Comparison of ENCODE assay signal across 24 mouse cellular contexts in genomic region chr11:100775921-100776320, GRCm38 (mm10). TPM values are rescaled to one million over a fixed set of nuclear protein-coding genes. Genes with fewer than 3 reads are reported as not detected.
DNase-seq lines count a peak whose midpoint lies in the region; ATAC-seq and TF ChIP-seq lines count a peak whose summit lies in the region.
"Had no signal": no experiment of that assay in that cellular context is flagged by ENCODE, and none has a peak within 500 bp of the region (broad histone marks: within the 10 kb centered on the region; RNA-seq: fewer than 3 reads in every experiment).

No protein-coding gene starts in this region.

- H3K27me3 ChIP-seq in liver, postnatal 0 days (ENCODE audit: insufficient read depth, low read length): no peaks in the 10 kb centered on the region
- no peaks in the 10 kb centered on the region for H3K27me3 ChIP-seq in heart, embryonic 10.5 days (ENCODE audit: insufficient read depth, poor library complexity, severe bottlenecking)
- H3K27me3 ChIP-seq in forebrain, embryonic 11.5 days (ENCODE audit: control insufficient read depth, insufficient read depth, low read length): no peaks in the 10 kb centered on the region
- H3K27me3 ChIP-seq: embryonic facial prominence, embryonic 12.5 days; forebrain, embryonic 12.5 days; heart, embryonic 15.5 days; hindbrain, embryonic 15.5 days had no signal

- peak overlapping the region; percentile 44 for H3K27ac ChIP-seq in liver, postnatal 0 days (ENCODE audit: low read depth)
- H3K27ac ChIP-seq in heart, embryonic 10.5 days: no peak overlapping the region
- no peak overlapping the region for H3K27ac ChIP-seq in forebrain, embryonic 11.5 days (ENCODE audit: low read depth, low read length)
- H3K27ac ChIP-seq: embryonic facial prominence, embryonic 12.5 days; forebrain, embryonic 12.5 days; heart, embryonic 15.5 days; hindbrain, embryonic 10.5 days; hindbrain, embryonic 15.5 days had no signal

- no peak overlapping the region for H3K4me3 ChIP-seq in liver, postnatal 0 days (ENCODE audit: low read depth, low read length)
- no peak overlapping the region for H3K4me3 ChIP-seq in heart, embryonic 10.5 days
- H3K4me3 ChIP-seq in forebrain, embryonic 11.5 days (ENCODE audit: low read depth, low read length): no peak overlapping the region
- H3K4me3 ChIP-seq: embryonic facial prominence, embryonic 12.5 days; forebrain, embryonic 12.5 days; heart, embryonic 15.5 days; hindbrain, embryonic 10.5 days; hindbrain, embryonic 15.5 days had no signal

- 75% methylated on average over 10 of the region's 10 CpGs for WGBS in liver, postnatal 0 days (ENCODE audit: insufficient replicate concordance)
- WGBS in heart, embryonic 10.5 days: 81% methylated on average over 10 of the region's 10 CpGs
- 85% methylated on average over 10 of the region's 10 CpGs for WGBS in forebrain, embryonic 11.5 days

- H3K4me2 ChIP-seq in liver, postnatal 0 days (ENCODE audit: low read depth, low read length): no peak overlapping the region
- no peak overlapping the region for H3K4me2 ChIP-seq in forebrain, embryonic 11.5 days (ENCODE audit: low read depth, low read length, severe bottlenecking)
- H3K4me2 ChIP-seq: embryonic facial prominence, embryonic 12.5 days; forebrain, embryonic 12.5 days; heart, embryonic 11.5 days; heart, embryonic 15.5 days; hindbrain, embryonic 15.5 days had no signal

- TF ChIP-seq CTCF in liver, postnatal 0 days (IDR thresholded peaks at IDR 0.05; ENCODE audit: low read depth): no peak

- 0 out of 2 replicates have a peak, but pooled peaks have one; percentile 19 for ATAC-seq in liver, postnatal 0 days
- ATAC-seq in neutrophil, adult 5-6 weeks (ENCODE audit: extremely low read depth, insufficient number of reproducible peaks, low FRiP score, poor library complexity, severe bottlenecking): peak; percentile 64; the same call in 1 of the 2 replicates
- ATAC-seq in forebrain, embryonic 11.5 days (replicated peaks; ENCODE audit: low FRiP score): no peak
- ATAC-seq: forebrain, embryonic 16.5 days had no signal

- TF ChIP-seq EP300 in liver, postnatal 0 days (IDR thresholded peaks at IDR 0.05; ENCODE audit: low read depth): no peak

- H3K9ac ChIP-seq in liver, postnatal 0 days (replicated peaks): no peak overlapping the region
- no peak overlapping the region for H3K9ac ChIP-seq in forebrain, embryonic 11.5 days (ENCODE audit: low read length)
- H3K9ac ChIP-seq: embryonic facial prominence, embryonic 12.5 days; forebrain, embryonic 12.5 days; heart, embryonic 15.5 days; hindbrain, embryonic 15.5 days had no signal

- no peaks in the 10 kb centered on the region for H3K9me3 ChIP-seq in liver, postnatal 0 days (ENCODE audit: low read length)
- no peaks in the 10 kb centered on the region for H3K9me3 ChIP-seq in heart, embryonic 10.5 days
- no peaks in the 10 kb centered on the region for H3K9me3 ChIP-seq in forebrain, embryonic 11.5 days (ENCODE audit: control insufficient read depth, low read length)
- H3K9me3 ChIP-seq: embryonic facial prominence, embryonic 12.5 days; forebrain, embryonic 12.5 days; heart, embryonic 15.5 days; hindbrain, embryonic 10.5 days; hindbrain, embryonic 15.5 days had no signal

- DNase-seq in liver, postnatal 0 days: no peak
- DNase-seq in liver (no peak), NIH3T3 (ENCODE audit: low read depth) (peak; percentile 33)
- DNase-seq in embryo, embryonic 10.5 days (ENCODE audit: low spot score): no peak
- no peak for DNase-seq in heart, embryonic 10.5 days (ENCODE audit: low spot score)
- DNase-seq in forebrain, embryonic 11.5 days (ENCODE audit: low spot score): no peak
- DNase-seq: adrenal gland, adult 2 months; adrenal gland, postnatal 25 days; cerebellum, adult 2 months; cerebellum, postnatal 14 days; gastrocnemius, postnatal 10 days; heart, adult 18-20 months had no signal

- H3K4me1 ChIP-seq in liver, postnatal 0 days (ENCODE audit: insufficient read depth): peaks cover 2% of the 10 kb centered on the region; the same call in 1 of the 2 replicates
- no peaks in the 10 kb centered on the region for H3K4me1 ChIP-seq in heart, embryonic 10.5 days
- no peaks in the 10 kb centered on the region for H3K4me1 ChIP-seq in forebrain, embryonic 11.5 days (replicated peaks; ENCODE audit: control insufficient read depth, insufficient read depth, low read length)
- H3K4me1 ChIP-seq: embryonic facial prominence, embryonic 12.5 days; hindbrain, embryonic 10.5 days; hindbrain, embryonic 15.5 days had no signal

- H3K36me3 ChIP-seq in liver, postnatal 0 days (replicated peaks; ENCODE audit: insufficient read depth, low read length): peaks cover 13% of the 10 kb centered on the region
- H3K36me3 ChIP-seq in heart, embryonic 10.5 days: peaks cover 19% of the 10 kb centered on the region
- no peaks in the 10 kb centered on the region for H3K36me3 ChIP-seq in forebrain, embryonic 11.5 days (ENCODE audit: control insufficient read depth, insufficient read depth, low read length)
- H3K36me3 ChIP-seq: forebrain, embryonic 12.5 days had no signal

RNA-seq across cellular contexts. Expression of gene Ghdc, which starts 5.2 kb away (rescaled TPM):
- polyA plus RNA-seq in liver, postnatal 0 days (2015; fragmentation: Nextera tagmentation; extraction: Ambion mirVana): 1.6 and 1.9 TPM in 2 replicates
- 8.2 and 8.6 TPM in 2 replicates for total RNA-seq in neutrophil, adult 5-6 weeks (2017)
- 4.8 and 6.3 TPM in 2 replicates for polyA plus RNA-seq in heart, embryonic 10.5 days (2016; fragmentation: Nextera tagmentation; extraction: Ambion mirVana)
- polyA plus RNA-seq in forebrain, embryonic 11.5 days (2014; fragmentation: Nextera tagmentation; extraction: Ambion mirVana): 2.1 and 2.9 TPM in 2 replicates

RNA-seq across cellular contexts. Expression of gene Hcrt, which starts 13.2 kb away (rescaled TPM):
- polyA plus RNA-seq in liver, postnatal 0 days (2015; fragmentation: Nextera tagmentation; extraction: Ambion mirVana): not detected in 2 replicates
- not detected in 2 replicates for total RNA-seq in neutrophil, adult 5-6 weeks (2017)
- not detected in 2 replicates for polyA plus RNA-seq in heart, embryonic 10.5 days (2016; fragmentation: Nextera tagmentation; extraction: Ambion mirVana)
- polyA plus RNA-seq in forebrain, embryonic 11.5 days (2014; fragmentation: Nextera tagmentation; extraction: Ambion mirVana): not detected in 2 replicates
- total RNA-seq: adrenal gland, adult 2 months; adrenal gland, postnatal 25 days; common myeloid progenitor, adult 5-6 weeks; gastrocnemius, postnatal 10 days; gastrocnemius, postnatal 4 days; heart, adult 18-20 months; heart, postnatal 25 days had no signal
- polyA plus RNA-seq: adrenal gland, adult 2 months; C2C12; cerebellum, adult 2 months; embryonic facial prominence, embryonic 12.5 days; heart, embryonic 11.5 days; heart, embryonic 15.5 days; hindbrain, embryonic 10.5 days had no signal

RNA-seq across cellular contexts. Expression of gene Kcnh4, which starts 16.2 kb away (rescaled TPM):
- polyA plus RNA-seq in liver, postnatal 0 days (2015; fragmentation: Nextera tagmentation; extraction: Ambion mirVana): not detected in 2 replicates
- 0.23 TPM in 1 of 2 replicates, not detected in the other for total RNA-seq in neutrophil, adult 5-6 weeks (2017)
- polyA plus RNA-seq in heart, embryonic 10.5 days (2016; fragmentation: Nextera tagmentation; extraction: Ambion mirVana): not detected in 2 replicates
- polyA plus RNA-seq in forebrain, embryonic 11.5 days (2014; fragmentation: Nextera tagmentation; extraction: Ambion mirVana): 2.7 and 3.1 TPM in 2 replicates
- total RNA-seq: common myeloid progenitor, adult 5-6 weeks; gastrocnemius, postnatal 10 days; heart, adult 18-20 months; heart, postnatal 25 days had no signal
- polyA plus RNA-seq: C2C12; heart, embryonic 11.5 days; heart, embryonic 15.5 days had no signal

RNA-seq across cellular contexts. Expression of gene Rab5c, which starts 37.9 kb away (rescaled TPM):
- 16.6 and 17.0 TPM in 2 replicates for polyA plus RNA-seq in liver, postnatal 0 days (2015; fragmentation: Nextera tagmentation; extraction: Ambion mirVana)
- 136 and 138 TPM in 2 replicates for total RNA-seq in neutrophil, adult 5-6 weeks (2017)
- 13.7 and 13.9 TPM in 2 replicates for polyA plus RNA-seq in heart, embryonic 10.5 days (2016; fragmentation: Nextera tagmentation; extraction: Ambion mirVana)
- polyA plus RNA-seq in forebrain, embryonic 11.5 days (2014; fragmentation: Nextera tagmentation; extraction: Ambion mirVana): 39.4 and 50.5 TPM in 2 replicates
